Comparison of ENCODE assay signal across 13 mouse cellular contexts in genomic region chr13:63514931-63515360, GRCm38 (mm10). TPM values are rescaled to one million over a fixed set of nuclear protein-coding genes. Genes with fewer than 3 reads are reported as not detected.
DNase-seq lines count a peak whose midpoint lies in the region; ATAC-seq and TF ChIP-seq lines count a peak whose summit lies in the region.
"Had no signal": no experiment of that assay in that cellular context is flagged by ENCODE, and none has a peak within 500 bp of the region (broad histone marks: within the 10 kb centered on the region; RNA-seq: fewer than 3 reads in every experiment).

No protein-coding gene starts in this region.

- no peaks in the 10 kb centered on the region for H3K27me3 ChIP-seq in intestine, embryonic 14.5 days (replicated peaks; ENCODE audit: control insufficient read depth, insufficient read depth, low read length)
- H3K27me3 ChIP-seq in intestine, postnatal 0 days (replicated peaks; ENCODE audit: control insufficient read depth, insufficient read depth, low read length): no peaks in the 10 kb centered on the region
- no peaks in the 10 kb centered on the region for H3K27me3 ChIP-seq in forebrain, embryonic 15.5 days
- no peaks in the 10 kb centered on the region for H3K27me3 ChIP-seq in midbrain, embryonic 12.5 days
- no peaks in the 10 kb centered on the region for H3K27me3 ChIP-seq in liver, embryonic 11.5 days (replicated peaks; ENCODE audit: control insufficient read depth, insufficient read depth, low read length)
- H3K27me3 ChIP-seq in heart, embryonic 12.5 days (replicated peaks): no peaks in the 10 kb centered on the region
- H3K27me3 ChIP-seq: heart, embryonic 15.5 days; liver, embryonic 15.5 days had no signal

- ATAC-seq in intestine, embryonic 14.5 days (replicated peaks; ENCODE audit: low FRiP score, low TSS enrichment, low read depth): peak; percentile 51
- no peak for ATAC-seq in intestine, postnatal 0 days
- peak; percentile 61; the same call in 1 of the 2 replicates for ATAC-seq in forebrain, embryonic 15.5 days (replicated peaks)
- peak; percentile 69 for ATAC-seq in midbrain, embryonic 12.5 days (ENCODE audit: low FRiP score, low read depth)
- no peak for ATAC-seq in liver, embryonic 11.5 days (replicated peaks; ENCODE audit: low FRiP score)
- no peak for ATAC-seq in heart, embryonic 12.5 days (ENCODE audit: insufficient number of reproducible peaks, low FRiP score)

- H3K4me3 ChIP-seq in intestine, embryonic 14.5 days (ENCODE audit: low read depth, low read length): no peak overlapping the region
- H3K4me3 ChIP-seq in intestine, postnatal 0 days (ENCODE audit: low read depth, low read length): no peak overlapping the region
- no peak overlapping the region for H3K4me3 ChIP-seq in forebrain, embryonic 15.5 days
- H3K4me3 ChIP-seq in midbrain, embryonic 12.5 days: no peak overlapping the region
- no peak overlapping the region for H3K4me3 ChIP-seq in liver, embryonic 11.5 days (ENCODE audit: low read depth, low read length)
- no peak overlapping the region for H3K4me3 ChIP-seq in heart, embryonic 12.5 days
- H3K4me3 ChIP-seq: heart, embryonic 15.5 days; liver, embryonic 15.5 days had no signal

- no peak for DNase-seq in intestine, embryonic 14.5 days (ENCODE audit: low spot score)
- peak; percentile 62 for DNase-seq in embryo, embryonic 10.5 days (ENCODE audit: low spot score)
- no peak for DNase-seq in spleen, postnatal 4 days (ENCODE audit: low spot score in 2 of 2)
- DNase-seq in liver, embryonic 11.5 days (ENCODE audit: low spot score): no peak
- DNase-seq: cerebellum, adult 8-10 months; kidney, adult 2 months; thymus, adult 18-20 months had no signal

- TF ChIP-seq CTCF in intestine, postnatal 0 days (IDR thresholded peaks at IDR 0.05; ENCODE audit: low read depth): no peak

- no peak overlapping the region for H3K9ac ChIP-seq in intestine, embryonic 14.5 days (ENCODE audit: low read length)
- H3K9ac ChIP-seq in intestine, postnatal 0 days (ENCODE audit: low read depth, low read length): no peak overlapping the region
- no peak overlapping the region for H3K9ac ChIP-seq in forebrain, embryonic 15.5 days (replicated peaks)
- no peak overlapping the region for H3K9ac ChIP-seq in midbrain, embryonic 12.5 days (replicated peaks)
- H3K9ac ChIP-seq in liver, embryonic 11.5 days (ENCODE audit: low read depth, low read length): no peak overlapping the region
- no peak overlapping the region for H3K9ac ChIP-seq in heart, embryonic 12.5 days
- H3K9ac ChIP-seq: heart, embryonic 15.5 days; liver, embryonic 15.5 days had no signal

- H3K4me1 ChIP-seq in intestine, embryonic 14.5 days (replicated peaks; ENCODE audit: control insufficient read depth, insufficient read depth, low read length): peaks cover 18% of the 10 kb centered on the region
- H3K4me1 ChIP-seq in intestine, postnatal 0 days (replicated peaks; ENCODE audit: control insufficient read depth, insufficient read depth, low read length): no peaks in the 10 kb centered on the region
- peaks cover 25% of the 10 kb centered on the region for H3K4me1 ChIP-seq in forebrain, embryonic 15.5 days
- peaks cover 45% of the 10 kb centered on the region for H3K4me1 ChIP-seq in midbrain, embryonic 12.5 days
- H3K4me1 ChIP-seq in liver, embryonic 11.5 days (replicated peaks; ENCODE audit: control insufficient read depth, insufficient read depth, low read length): no peaks in the 10 kb centered on the region
- peaks cover 16% of the 10 kb centered on the region for H3K4me1 ChIP-seq in heart, embryonic 12.5 days (replicated peaks)
- H3K4me1 ChIP-seq: liver, embryonic 15.5 days had no signal

- peaks cover 97% of the 10 kb centered on the region for H3K36me3 ChIP-seq in intestine, embryonic 14.5 days (ENCODE audit: control insufficient read depth, insufficient read depth, low read length)
- H3K36me3 ChIP-seq in intestine, postnatal 0 days (ENCODE audit: control insufficient read depth, insufficient read depth): peaks cover 91% of the 10 kb centered on the region
- peaks cover 38% of the 10 kb centered on the region for H3K36me3 ChIP-seq in forebrain, embryonic 15.5 days
- H3K36me3 ChIP-seq in midbrain, embryonic 12.5 days: peaks cover 83% of the 10 kb centered on the region
- H3K36me3 ChIP-seq in liver, embryonic 11.5 days (ENCODE audit: control insufficient read depth, insufficient read depth, low read length): peaks cover 44% of the 10 kb centered on the region
- H3K36me3 ChIP-seq in heart, embryonic 12.5 days: peaks cover 97% of the 10 kb centered on the region

- no peaks in the 10 kb centered on the region for H3K9me3 ChIP-seq in intestine, embryonic 14.5 days (ENCODE audit: control insufficient read depth, low read length)
- no peaks in the 10 kb centered on the region for H3K9me3 ChIP-seq in intestine, postnatal 0 days (ENCODE audit: control insufficient read depth)
- no peaks in the 10 kb centered on the region for H3K9me3 ChIP-seq in forebrain, embryonic 15.5 days
- H3K9me3 ChIP-seq in midbrain, embryonic 12.5 days: no peaks in the 10 kb centered on the region
- no peaks in the 10 kb centered on the region for H3K9me3 ChIP-seq in liver, embryonic 11.5 days (ENCODE audit: control insufficient read depth, low read length)
- no peaks in the 10 kb centered on the region for H3K9me3 ChIP-seq in heart, embryonic 12.5 days (replicated peaks)
- H3K9me3 ChIP-seq: heart, embryonic 15.5 days; liver, embryonic 15.5 days had no signal

- H3K27ac ChIP-seq in intestine, embryonic 14.5 days (ENCODE audit: low read depth): peak overlapping the region; percentile 79
- no peak overlapping the region; the same call in 1 of the 2 replicates for H3K27ac ChIP-seq in intestine, postnatal 0 days (ENCODE audit: low read depth, low read length)
- peak overlapping the region; percentile 46 for H3K27ac ChIP-seq in forebrain, embryonic 15.5 days (replicated peaks)
- peak overlapping the region; percentile 67 for H3K27ac ChIP-seq in midbrain, embryonic 12.5 days (replicated peaks)
- no peak overlapping the region for H3K27ac ChIP-seq in liver, embryonic 11.5 days (ENCODE audit: low read depth, low read length)
- no peak overlapping the region for H3K27ac ChIP-seq in heart, embryonic 12.5 days (ENCODE audit: poor library complexity, severe bottlenecking)
- H3K27ac ChIP-seq: heart, embryonic 15.5 days; liver, embryonic 15.5 days had no signal

- 40% methylated on average over 8 of the region's 8 CpGs for WGBS in intestine, embryonic 14.5 days
- WGBS in intestine, postnatal 0 days: 65% methylated on average over 8 of the region's 8 CpGs
- WGBS in forebrain, embryonic 15.5 days: 8% methylated on average over 8 of the region's 8 CpGs
- WGBS in midbrain, embryonic 12.5 days: 14% methylated on average over 8 of the region's 8 CpGs
- WGBS in liver, embryonic 11.5 days: 75% methylated on average over 8 of the region's 8 CpGs
- WGBS in heart, embryonic 12.5 days: 81% methylated on average over 8 of the region's 8 CpGs

- no peak overlapping the region for H3K4me2 ChIP-seq in intestine, embryonic 14.5 days (ENCODE audit: low read length)
- no peak overlapping the region for H3K4me2 ChIP-seq in intestine, postnatal 0 days (replicated peaks; ENCODE audit: low read depth)
- no peak overlapping the region for H3K4me2 ChIP-seq in forebrain, embryonic 15.5 days (replicated peaks)
- peak overlapping the region; percentile 5; the same call in 1 of the 2 replicates for H3K4me2 ChIP-seq in midbrain, embryonic 12.5 days (replicated peaks)
- no peak overlapping the region for H3K4me2 ChIP-seq in liver, embryonic 11.5 days
- H3K4me2 ChIP-seq in heart, embryonic 12.5 days: no peak overlapping the region
- H3K4me2 ChIP-seq: heart, embryonic 15.5 days; liver, embryonic 15.5 days had no signal

RNA-seq across cellular contexts. Expression of gene Fancc, which starts 17.9 kb away (rescaled TPM):
- 18.3 and 25.7 TPM in 2 replicates for polyA plus RNA-seq in intestine, embryonic 14.5 days (2014; fragmentation: Nextera tagmentation; extraction: Ambion mirVana)
- polyA plus RNA-seq in intestine, postnatal 0 days (2015; fragmentation: Nextera tagmentation; extraction: Ambion mirVana): 5.1 and 6.5 TPM in 2 replicates
- 13.2 and 14.5 TPM in 2 replicates for polyA plus RNA-seq in forebrain, embryonic 15.5 days (2015; fragmentation: Nextera tagmentation; extraction: Ambion mirVana)
- 23.5 and 24.8 TPM in 2 replicates for polyA plus RNA-seq in midbrain, embryonic 12.5 days (2016; fragmentation: Nextera tagmentation; extraction: Ambion mirVana)
- 16.0 and 18.9 TPM in 2 replicates for polyA plus RNA-seq in liver, embryonic 11.5 days (2014; fragmentation: Nextera tagmentation; extraction: Ambion mirVana)
- 15.3 and 18.1 TPM in 2 replicates for polyA plus RNA-seq in heart, embryonic 12.5 days (2016; fragmentation: Nextera tagmentation; extraction: Ambion mirVana)

RNA-seq across cellular contexts. Expression of gene Ptch1, which starts 58.5 kb away (rescaled TPM):
- polyA plus RNA-seq in intestine, embryonic 14.5 days (2014; fragmentation: Nextera tagmentation; extraction: Ambion mirVana): 62.8 and 68.0 TPM in 2 replicates
- 11.0 and 11.9 TPM in 2 replicates for polyA plus RNA-seq in intestine, postnatal 0 days (2015; fragmentation: Nextera tagmentation; extraction: Ambion mirVana)
- polyA plus RNA-seq in forebrain, embryonic 15.5 days (2015; fragmentation: Nextera tagmentation; extraction: Ambion mirVana): 9.0 and 10.2 TPM in 2 replicates
- polyA plus RNA-seq in midbrain, embryonic 12.5 days (2016; fragmentation: Nextera tagmentation; extraction: Ambion mirVana): 18.6 and 24.5 TPM in 2 replicates
- 14.0 and 15.0 TPM in 2 replicates for polyA plus RNA-seq in liver, embryonic 11.5 days (2014; fragmentation: Nextera tagmentation; extraction: Ambion mirVana)
- 6.4 and 7.5 TPM in 2 replicates for polyA plus RNA-seq in heart, embryonic 12.5 days (2016; fragmentation: Nextera tagmentation; extraction: Ambion mirVana)

Comparison
In these comparisons a context has a peak if more than half of its experiments do, and no peak if none do; other contexts are left out.
1. ATAC-seq: peak in intestine, embryonic 14.5 days (single experiment), forebrain, embryonic 15.5 days (single experiment) and midbrain, embryonic 12.5 days (single experiment); none in intestine, postnatal 0 days (single experiment), liver, embryonic 11.5 days (single experiment) and heart, embryonic 12.5 days (single experiment).
2. H3K27ac ChIP-seq: peak in intestine, embryonic 14.5 days (single experiment), forebrain, embryonic 15.5 days (single experiment) and midbrain, embryonic 12.5 days (single experiment); none in intestine, postnatal 0 days (single experiment), liver, embryonic 11.5 days (single experiment) and heart, embryonic 12.5 days (single experiment).